Mouse (Mus musculus) adrenal gland, postnatal 25 days (tissue): ENCODE results near the gene Cybrd1. TPM values are rescaled to one million over a fixed set of nuclear protein-coding genes. Genes with fewer than 3 reads are reported as not detected.

Experiments
- DNase-seq: peaks from one replicate; pipeline ENCODE4 v3.0.0; 2021; ENCODE audit warnings: mixed read lengths
- total RNA-seq: library from RNA; stranded (reverse); gene quantifications from 2 replicates; pipeline ENCODE4 v1.2.3, GENCODE M21; 2021

Gene Cybrd1
- total RNA-seq, 1 experiment from 2014 or later = 0.58 TPM

DNA sequence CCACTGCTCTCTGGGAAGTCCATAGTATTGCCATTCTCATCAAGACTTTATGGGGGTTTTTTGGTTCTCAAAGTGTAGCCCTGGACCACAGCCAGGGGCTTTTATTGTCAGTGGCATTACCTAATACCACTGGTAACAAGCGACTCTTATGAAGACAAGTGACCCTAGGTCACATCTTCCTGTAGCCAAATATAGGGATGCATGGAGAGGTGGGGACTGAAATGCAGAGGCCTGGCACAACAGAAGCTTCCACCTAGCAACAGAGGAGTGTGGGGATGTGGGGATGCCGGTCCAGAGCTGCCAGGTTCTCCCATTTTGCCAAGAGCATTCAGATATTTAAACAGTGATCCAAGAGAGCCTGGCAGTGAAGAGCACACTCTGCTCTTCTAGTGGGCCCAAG is 5.9 kb downstream of the Cybrd1 start:
- no peak for DNase-seq

DNA sequence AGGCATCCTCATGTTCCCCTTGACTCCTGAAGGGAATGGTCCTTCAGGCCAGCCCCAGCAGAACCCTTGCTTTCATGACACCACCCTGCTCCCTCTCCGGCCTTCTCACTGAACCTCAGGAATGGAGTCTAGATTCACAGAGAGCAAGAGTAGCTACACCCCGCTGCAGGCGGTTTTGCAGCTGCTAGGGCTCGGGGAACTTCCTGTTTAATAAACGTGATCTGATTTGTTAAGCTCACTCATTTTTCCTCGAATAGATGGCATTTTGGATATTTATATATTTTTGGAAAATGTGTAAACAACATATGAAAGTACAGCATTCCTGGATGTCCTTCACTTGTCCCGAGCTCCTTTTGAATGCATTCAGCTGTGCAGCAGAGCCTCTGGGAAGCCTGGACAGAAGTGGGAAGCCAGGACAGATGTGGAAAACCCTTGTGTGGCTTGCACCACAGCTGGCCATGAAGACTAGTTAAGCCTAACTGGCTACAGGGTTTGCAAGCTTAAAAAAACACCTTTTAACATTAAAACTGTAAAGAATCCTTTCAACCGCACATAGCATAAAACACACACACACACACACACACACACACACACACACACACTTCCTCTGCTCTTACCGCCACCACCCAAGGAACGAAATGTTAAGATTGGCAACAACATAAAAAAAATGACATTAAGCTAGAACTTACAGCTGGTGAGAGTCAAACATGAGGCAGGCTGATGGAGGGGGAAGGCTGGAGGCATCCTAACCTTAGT is 10.2 kb downstream of the Cybrd1 start:
- DNase-seq = no peak

DNA sequence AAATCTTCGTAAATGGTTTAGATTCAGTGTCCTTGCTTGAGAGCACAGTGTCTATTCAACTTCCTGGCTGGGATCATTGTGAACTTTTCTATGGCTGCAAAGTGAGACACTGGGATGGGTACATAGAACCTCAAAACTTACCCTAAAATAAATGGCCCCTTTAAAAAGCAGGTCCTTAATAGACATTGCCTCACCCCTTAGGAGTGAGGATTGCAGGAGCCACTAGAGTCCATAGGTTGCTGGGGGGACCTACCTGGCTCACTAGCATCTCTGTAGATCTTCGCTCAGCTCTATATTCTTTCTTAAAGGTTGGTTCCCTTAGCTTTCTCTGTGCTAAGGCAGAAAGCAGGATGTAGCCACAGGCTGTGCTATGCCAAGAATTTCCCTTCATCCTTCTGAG is 12.6 kb downstream of the Cybrd1 start:
- DNase-seq = no peak

DNA sequence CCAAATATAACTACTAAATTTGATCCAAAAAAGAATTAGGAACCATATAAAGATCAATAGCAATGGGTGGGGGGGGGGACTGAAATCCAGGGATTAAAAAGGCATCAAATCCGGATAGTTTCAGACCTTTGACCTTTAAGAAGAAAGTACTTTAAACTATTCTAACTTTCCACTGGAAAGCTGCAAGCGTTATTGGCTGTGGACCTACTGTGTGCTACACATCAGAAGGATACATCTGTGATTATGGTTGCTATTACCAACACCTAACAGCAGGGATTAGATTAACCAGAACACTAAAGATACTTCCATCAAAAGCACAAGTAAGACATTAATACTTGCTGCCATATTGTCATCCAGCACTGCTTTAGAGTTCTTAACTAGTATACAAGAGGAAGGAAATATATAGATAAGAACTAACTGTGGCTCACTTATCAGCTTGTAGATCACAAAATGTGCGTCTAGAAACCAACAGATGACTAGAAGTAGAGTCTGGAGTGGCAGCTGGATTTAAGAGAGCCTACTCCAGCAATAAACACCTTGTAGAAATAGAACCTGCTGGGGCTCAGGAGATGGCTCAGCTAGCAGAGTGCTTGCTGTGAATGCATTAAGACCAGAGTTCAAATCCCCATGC is 14.3 kb downstream of the Cybrd1 start:
- no peak for DNase-seq

DNA sequence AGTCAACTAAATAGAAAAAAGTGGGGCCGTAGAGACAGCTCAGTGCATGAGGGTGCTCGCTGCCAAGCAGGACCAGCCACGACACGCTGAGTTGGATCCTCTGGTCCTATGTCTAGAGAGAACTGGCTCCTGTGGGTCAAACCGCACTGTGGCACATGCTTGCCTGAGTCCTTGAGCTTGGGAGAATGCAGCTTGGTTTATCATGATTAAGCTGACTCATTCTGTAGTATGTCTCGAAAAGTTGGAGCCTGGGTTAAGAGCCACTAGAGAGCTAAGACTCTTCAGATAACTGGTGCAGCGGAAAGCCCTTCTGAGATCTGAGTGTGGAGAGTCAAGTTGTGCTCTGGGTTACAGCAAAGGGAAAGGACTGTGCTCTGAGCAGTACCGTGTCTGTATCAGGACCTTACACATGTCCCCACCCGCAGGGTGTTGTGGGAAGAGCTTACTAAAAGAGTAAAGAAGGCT is 16.4 kb downstream of the Cybrd1 start:
- peak; percentile 17 for DNase-seq

DNA sequence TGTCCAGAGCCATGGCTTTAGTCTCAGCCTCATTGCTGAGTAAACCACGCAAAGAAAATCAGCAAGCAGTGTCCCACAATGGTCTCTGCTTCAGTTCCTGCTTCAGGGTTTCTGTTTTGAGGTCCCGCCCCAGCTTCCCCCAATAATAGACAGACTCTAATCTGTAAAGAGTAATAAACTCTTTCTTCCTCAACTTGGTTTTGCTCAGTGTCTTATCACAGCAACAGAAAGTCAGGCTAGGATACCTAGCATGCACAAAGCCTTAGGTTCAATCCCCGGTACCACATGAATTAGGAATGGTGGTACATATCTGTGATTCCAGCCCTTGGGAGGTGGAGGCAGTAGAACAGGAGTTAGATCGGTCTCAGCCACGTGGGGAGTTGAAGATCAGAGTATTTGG is 17.1 kb downstream of the Cybrd1 start:
- no peak for DNase-seq

DNA sequence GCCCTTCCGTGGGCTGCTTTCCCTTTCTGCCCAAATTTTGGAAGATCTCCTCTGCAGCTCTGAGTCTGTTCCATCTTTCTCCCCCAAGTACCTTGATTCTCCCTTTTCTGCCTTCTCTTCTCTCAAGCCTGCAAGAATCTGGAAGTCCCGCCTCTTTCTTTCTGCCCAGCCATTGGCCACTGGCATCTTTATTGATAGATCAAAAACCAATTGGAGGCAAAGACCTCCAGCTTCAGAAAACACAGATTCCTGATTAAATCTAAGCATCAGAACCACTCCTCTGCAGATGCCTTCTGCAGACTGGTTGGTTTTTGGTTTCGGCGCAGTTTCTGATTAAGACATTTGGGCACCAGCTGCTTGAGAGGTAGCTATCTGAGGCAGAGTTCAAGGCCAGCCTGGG is 22.9 kb downstream of the Cybrd1 start:
- DNase-seq = no peak

DNA sequence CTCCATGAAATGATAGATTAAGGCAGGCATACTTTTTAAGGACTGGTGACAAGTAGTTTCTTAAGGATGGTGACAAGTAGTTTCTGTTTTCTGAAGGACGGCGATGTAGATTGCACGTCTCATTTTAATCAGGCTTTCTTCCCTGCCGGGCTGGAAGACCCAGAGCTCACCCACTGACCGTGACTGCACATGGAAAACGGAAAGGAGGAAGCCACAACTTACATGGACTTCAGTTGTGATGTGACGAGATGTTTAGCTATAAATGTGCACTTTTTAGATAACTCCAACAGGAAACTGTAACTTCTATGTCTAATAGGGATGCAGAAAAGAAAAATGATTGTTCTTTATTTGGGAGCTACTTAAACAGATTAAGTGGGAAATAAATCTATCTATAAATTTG is 24.7 kb downstream of the Cybrd1 start:
- DNase-seq = no peak

DNA sequence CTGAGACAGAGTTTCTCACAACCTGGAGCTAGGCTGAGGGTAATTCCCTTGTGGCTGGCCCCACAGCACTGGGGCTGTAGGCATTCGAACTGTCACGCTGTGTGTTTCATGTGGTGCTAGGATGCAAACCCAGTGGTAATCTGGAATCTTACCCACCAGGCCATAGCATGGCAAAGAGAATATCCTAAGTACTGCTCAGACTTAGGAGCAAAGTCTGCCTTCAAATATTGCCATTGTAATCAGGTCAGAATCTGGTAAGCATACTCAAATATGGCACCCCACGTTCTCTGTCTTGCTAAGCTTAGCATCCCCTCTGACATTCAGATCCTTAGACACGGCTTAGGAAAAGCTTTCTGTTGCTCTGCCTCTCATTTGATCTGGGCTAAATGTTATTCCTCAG is 28.1 kb downstream of the Cybrd1 start:
- no peak for DNase-seq

DNA sequence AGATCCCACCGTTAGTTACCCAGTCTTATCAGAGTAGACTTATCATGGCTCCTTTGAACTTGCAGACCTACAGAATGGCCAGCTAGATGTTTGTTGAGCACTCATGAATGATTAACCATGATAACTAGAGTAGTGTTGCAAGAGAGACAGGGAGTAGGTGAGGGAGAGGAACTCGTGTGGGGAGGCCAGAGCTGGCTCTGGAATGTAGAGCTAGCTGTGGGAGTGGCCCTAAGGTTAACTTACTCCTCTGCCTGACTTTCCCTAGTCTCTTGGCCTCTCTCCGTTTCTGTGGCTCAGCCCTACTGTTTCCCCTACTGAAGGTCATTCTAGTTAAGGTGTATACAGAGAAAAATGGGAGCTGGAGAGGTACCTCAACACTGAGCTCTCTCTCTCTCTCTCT is 28.5 kb downstream of the Cybrd1 start:
- no peak for DNase-seq

DNA sequence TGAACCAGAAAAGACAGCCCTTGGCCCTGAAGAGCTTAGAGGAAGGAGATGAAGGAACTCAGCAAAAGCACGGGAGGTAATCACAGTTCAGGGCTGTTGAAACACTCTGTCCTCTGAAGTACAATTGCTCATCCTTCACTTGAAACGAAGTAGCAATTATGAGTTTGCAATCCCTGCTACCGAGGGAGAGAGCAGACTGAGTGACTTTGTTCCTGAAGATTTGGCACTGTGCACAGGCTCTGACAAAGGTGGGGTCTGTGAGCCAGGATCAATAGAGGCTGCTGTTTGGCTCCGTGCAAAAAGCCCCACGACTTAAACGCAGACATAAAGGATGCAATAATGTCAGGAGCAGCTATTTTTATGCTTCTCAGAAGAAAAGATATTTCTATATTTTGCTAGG is 30.1 kb downstream of the Cybrd1 start:
- DNase-seq = no peak

DNA sequence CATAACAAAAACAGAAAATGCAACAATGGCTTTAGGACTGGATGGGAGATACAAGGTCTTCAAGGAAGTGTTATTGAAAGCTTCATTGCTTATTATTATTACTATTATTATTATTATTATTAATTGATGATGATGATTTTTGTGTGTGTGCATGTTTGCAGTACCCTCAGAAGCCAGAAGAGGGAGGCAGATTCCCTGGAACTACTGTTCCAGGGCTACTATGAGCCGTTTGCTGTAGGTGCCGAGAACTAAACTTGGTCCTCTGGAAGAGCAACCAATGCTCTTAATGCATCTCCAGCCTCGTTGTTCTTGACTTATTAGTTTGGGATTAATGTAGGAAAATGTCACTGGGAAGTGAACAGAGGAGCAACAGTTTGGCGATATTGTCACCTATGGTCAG is 34.4 kb downstream of the Cybrd1 start:
- DNase-seq = no peak

DNA sequence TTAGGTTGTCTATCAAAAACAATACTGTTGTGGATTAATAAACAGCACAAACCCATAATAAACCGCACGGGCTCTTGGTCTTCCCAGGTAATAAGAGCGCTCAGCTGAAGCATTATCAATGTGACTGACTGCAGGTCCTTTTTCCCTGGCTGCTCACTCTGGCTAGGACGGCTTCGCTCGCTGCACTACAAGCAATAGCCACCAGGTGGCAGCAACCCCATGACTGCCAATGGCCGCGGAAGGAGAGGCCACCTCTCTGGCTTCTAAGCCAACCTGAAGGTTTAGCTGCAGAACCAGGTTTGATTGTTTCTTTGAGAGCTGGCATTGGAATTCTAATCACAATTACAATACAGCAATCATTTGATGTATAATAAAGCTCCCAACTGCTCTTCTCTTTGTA is 37.8 kb downstream of the Cybrd1 start:
- peak; percentile 80 for DNase-seq

DNA sequence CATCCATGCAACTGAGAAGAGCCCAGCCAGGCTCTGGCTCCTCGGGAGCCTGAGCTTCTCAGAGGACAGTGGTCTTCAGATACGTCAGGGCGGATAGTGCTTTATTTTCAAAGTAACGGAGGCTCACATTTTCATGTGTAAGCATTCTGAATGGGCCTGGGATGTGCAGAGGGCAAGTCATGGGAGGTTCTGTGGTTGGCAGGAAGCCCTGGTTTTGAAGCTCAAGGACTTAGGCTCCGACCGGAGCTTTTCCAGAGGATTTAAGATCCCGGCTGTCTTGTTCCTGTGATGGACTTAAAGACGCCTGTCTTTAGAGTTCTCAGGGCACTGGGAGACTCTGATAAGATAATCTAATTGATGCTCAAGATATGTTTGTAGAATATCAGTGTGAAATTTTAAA is 38.7 kb downstream of the Cybrd1 start:
- DNase-seq = peak; percentile 63

DNA sequence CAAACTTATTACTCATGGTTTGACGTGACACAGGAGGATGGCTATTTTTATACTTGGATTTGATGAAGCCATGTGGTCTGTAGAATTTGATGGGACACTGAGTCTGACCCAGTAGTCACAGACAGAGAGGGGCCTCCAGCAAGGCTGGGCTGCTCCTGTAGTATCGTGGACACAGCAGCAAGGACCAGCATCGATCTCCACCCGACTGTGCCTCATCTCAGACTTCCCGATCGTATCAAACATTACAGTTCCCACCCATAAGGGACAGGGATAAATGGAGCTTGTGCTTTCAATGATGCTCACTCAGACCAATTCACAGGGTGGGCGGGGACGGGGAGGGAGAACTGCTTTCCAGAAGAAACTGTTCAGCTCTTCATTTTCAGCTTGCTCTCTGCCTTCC is 40.2 kb downstream of the Cybrd1 start:
- DNase-seq = no peak

DNA sequence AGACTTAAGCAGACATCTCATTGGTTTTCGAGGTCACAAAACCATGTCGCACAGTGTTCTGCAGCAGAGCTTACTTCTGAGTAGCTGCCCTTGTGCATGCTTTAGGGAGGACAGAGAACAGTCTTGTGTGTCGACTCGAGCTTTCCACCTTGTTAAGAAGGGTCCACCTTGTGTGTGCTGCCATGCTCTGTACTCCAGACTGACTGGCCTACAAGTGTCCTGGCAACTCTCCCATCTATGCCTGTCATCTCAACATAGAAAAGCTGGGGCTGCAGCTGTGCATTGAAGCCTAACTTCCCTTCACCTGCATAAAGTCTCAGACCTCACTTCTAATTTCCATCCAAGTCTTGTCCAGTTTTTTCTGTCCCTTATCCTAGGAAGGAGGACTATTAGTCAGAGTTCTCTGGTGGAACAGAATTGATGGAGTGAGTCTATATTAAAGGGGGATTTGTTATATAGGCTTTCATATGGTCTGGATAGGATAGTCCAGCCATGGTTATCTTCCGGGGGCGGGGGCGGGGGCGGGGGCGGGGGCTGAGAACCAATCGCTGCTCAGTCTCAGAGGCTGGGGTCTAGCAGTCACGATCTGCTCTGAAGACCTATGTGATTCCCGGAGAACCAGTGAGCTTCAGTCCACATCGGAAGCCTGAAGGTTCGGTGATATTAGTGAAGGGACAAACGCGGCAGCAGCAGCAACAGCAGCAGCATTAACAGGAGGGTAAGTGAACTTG is 42.0 kb downstream of the Cybrd1 start:
- DNase-seq = no peak

DNA sequence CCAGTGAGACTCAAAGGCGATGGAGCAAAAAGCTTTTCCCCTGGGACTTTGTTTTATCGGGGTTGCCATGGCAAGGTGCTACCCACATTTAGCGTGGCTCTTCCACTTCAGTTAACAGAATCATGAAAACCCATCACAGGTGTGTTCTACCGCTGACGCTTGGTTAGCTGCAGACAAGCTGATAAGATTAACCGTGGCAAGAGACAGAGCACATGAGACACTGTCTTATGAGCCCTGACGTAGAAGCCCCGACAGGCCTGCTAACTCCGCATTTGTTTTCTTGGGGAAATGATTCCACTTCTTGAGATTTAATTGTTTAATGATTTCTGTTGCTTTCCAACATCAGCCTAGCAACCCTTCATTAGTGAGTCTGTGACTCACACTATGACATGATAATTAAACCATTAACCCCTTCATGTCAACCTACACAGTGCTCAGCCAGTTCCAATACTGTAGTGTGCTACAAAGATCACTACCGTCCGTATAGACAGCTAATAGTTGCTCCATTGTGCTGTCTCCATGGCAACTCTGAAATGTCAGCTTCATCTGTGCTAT is 42.7 kb downstream of the Cybrd1 start:
- DNase-seq = no peak

DNA sequence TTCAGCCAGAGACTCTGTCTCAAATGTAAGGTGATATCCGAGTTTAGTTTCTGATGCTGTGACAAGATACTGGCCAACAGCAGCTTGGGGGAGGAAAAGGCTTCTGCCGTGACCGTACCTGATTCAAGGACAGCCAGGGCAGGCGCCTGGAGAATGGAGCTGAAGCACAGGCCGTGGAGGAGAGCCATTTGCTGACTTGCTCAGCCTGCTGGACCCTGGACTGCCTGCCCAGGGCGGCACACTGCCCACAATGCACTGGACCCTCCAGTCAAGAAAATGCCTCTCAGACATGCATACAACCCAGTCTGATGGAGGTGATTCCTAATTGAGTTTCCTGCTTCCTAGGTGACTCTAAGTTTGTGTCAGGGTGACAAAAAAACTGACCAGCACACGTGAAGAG is 43.8 kb downstream of the Cybrd1 start:
- DNase-seq = no peak

DNA sequence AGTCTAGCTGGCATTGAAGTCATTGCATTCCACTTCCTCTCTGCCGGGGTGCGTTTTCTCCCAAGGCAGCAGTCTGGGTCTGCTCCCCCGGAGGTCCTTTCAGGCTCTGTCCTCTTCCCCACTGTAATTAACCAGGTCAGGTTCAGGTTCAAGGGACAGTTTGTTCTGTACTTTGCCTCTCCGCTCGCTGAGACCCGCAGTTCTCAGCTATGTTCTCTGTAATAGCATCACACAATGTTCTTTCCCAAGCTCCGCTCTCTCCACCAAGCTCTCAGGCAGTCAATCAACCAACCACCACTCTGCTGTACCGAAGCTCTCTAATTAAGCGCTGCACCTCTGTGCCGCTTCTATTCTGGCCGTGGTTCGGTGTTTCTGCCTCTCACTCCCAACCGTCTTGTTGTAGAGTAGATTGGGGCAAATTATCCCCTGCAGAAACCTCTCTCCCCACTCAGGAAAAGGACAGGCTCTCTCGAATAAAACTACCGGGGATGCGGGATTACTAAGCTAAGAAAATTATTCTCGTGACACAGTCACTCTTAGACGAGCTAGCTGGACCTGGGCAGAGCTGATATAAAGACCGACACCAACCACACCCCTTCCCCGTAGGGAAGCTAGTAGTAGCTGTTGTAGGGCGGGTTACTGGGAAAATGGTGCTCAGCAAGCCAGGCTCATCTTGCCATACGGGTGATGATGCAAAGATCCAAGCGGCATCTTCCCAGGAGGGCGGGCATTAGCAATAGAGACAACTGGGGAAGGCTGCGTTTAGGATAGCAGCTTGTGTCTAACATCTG is 45.3 kb downstream of the Cybrd1 start:
- DNase-seq = no peak

DNA sequence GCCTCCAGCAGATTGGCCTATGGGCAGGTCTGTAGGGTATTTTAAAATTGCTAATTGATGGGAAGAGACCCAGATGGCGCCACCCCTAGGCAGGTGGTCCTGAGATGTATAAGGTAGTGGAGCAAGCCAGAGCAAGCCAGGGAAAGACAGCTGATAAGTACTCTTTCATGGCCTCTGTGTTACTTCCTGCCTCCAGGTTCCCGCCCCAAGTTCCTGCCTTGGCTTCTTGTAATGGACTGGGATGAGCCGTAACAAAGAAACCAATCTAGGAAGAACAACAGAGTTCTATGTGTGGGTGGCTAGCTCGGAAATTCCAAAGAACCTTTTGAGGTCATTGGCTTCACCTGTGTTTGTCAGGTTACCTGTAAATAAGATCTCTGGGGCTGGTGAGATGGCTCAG is 49.5 kb downstream of the Cybrd1 start:
- DNase-seq = no peak

DNA sequence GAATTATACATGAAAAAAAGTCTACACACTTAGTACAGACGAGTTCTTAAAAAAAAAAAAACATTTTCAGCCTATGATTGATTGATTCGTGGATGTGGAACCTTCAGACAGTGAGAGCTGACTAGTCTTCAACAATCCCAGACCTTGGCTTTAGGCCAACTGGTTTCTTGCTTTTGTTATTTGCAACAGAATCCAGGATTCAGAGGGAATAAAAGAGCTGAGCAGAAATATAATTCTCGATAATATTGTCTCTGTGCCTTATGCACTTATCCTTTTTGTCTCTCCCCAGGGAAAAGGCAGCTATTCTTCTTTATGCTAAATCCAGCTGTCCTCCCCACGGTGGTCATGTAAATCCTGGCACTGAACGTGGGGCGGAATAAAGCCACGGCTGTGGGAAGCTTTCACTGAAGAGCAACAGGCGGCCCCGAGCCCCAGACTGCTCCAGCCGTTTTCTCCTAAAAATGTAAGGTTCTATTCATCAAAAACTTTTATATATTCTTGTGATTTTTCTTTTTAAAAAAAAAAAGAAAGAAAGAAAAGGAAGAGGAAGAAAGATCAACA is 50.8 kb downstream of the Cybrd1 start:
- no peak for DNase-seq

DNA sequence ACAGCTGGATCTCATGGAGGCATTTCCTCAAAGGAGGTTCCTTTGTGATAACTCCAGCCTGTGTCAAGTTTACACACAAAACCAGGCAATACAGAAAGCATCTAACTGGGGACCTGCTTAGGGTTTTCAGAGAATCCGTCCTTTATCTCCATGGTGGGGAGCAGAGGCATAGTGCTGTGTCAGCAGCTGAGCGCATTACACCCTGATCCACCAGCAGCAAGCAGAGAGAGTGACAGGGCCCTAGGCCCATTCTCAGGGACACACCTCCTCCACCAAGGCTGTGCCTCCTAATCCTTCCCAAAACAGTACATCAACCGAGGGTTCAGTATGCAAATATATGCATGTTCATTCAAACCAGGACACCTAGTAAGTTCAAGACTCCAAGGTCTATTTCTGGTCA is 55.3 kb downstream of the Cybrd1 start:
- no peak for DNase-seq
